Mouse (Mus musculus): ENCODE measurements around the gene Aak1. TPM values are rescaled to one million over a fixed set of nuclear protein-coding genes. Genes with fewer than 3 reads are reported as not detected.
"Not testable (repeated sequence)": the region's sequence is repeated elsewhere in the genome, so short reads cannot be mapped to it uniquely, and the experiment has no call there.

The Aak1 gene
- polyA plus RNA-seq, 1 experiment from 2014 or later, result 7.3 TPM

DNA sequence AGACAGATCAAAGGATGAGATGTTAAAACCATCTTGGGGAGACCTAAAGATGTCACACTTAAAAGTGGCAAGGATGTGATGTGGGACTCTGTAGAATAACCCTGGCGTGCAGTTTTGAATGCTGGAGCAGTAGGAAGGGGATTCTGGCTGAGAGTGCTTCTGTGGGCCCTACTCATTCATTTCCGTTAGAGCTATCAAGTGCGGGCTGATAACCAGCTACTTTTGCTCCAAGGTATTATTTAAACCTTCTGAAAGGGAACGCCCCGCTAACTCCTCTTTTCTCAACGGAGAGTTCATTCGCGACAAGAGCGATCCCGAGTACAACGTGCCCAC, 192.7 kb downstream of the Aak1 start:
- DNase-seq (ENCODE audit: low spot score) (no peak), ATAC-seq (replicated peaks; ENCODE audit: low FRiP score, low read depth) (no peak)
- Histone ChIP-seq H3K4me1 (replicated peaks; ENCODE audit: insufficient read depth, low read length) (peaks cover 7% of the 10 kb centered on the region; the same call in 1 of the 2 replicates), H3K9ac (ENCODE audit: low read depth, low read length) (peak overlapping the region; percentile 76), H3K4me2 (ENCODE audit: low read length) (peak overlapping the region; percentile 77), H3K4me3 (replicated peaks; ENCODE audit: low read depth, low read length) (peak overlapping the region; percentile 83), H3K9me3 (replicated peaks; ENCODE audit: low read length) (no peaks in the 10 kb centered on the region), H3K36me3 (ENCODE audit: insufficient read depth, low read length) (no peaks in the 10 kb centered on the region), H3K27ac (peak overlapping the region; percentile 97), H3K27me3 (ENCODE audit: insufficient read depth, low read length) (no peaks in the 10 kb centered on the region)
- WGBS, result under 1% methylated on average over 11 of the region's 11 CpGs
- no peak for TF ChIP-seq CTCF (IDR thresholded peaks at IDR 0.05; ENCODE audit: low read depth)

DNA sequence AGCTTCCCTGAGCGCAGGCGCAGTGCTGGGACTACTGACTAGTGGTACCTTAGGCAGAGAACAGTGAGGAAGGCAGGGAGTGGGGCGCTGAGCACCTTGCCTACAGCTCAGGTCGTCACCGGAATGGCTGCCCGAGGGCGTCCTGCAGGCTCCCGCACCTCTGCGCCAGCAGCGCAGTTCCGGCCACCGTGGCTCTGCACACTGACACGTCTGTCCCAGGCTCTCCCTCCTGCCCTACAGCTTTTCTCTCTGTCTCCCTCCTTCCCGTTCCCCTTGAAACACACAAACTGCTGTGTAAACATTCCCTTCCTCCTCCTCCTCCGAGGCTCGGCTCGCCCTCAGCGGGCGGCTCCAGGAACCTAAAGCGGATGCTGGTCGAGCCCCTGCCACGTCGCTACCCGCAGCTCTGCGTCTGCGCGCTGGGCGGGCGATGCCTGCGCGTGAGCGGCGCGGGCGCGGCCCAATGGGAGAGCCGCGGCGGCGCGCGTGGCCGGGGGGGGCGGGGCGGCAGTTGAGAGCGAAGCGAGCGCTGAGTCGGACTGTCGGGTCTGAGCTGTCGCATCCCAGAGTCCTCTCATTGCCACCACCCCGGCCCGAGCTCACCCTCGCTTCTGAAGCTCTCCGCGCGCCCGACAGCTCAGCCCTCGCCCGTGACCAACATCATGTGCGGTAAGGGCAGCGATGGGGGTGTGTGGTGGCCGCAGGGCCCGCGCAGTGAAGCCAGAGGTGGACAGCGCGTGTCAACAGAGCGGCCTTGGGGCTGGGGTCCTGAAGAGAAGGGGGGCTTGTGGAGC, 193.2 kb downstream of the Aak1 start, which contains the start of gene Gfpt1:
Gene Gfpt1, plus strand, starts transcription at position 510 of the 794 bp plus-strand sequence.
- Histone ChIP-seq H3K4me1 (replicated peaks; ENCODE audit: insufficient read depth, low read length) (peaks cover 7% of the 10 kb centered on the region; the same call in 1 of the 2 replicates), H3K9ac (ENCODE audit: low read depth, low read length) (peak within 1 kb of the TSS; percentile 76), H3K27ac (peak within 1 kb of the TSS; percentile 97), H3K4me3 (replicated peaks; ENCODE audit: low read depth, low read length) (peak within 1 kb of the TSS; percentile 83), H3K27me3 (ENCODE audit: insufficient read depth, low read length) (no peaks in the 10 kb centered on the region), H3K36me3 (ENCODE audit: insufficient read depth, low read length) (no peaks in the 10 kb centered on the region), H3K9me3 (replicated peaks; ENCODE audit: low read length) (no peaks in the 10 kb centered on the region), H3K4me2 (ENCODE audit: low read length) (peak within 1 kb of the TSS; percentile 77)
- TF ChIP-seq CTCF (IDR thresholded peaks at IDR 0.05; ENCODE audit: low read depth), result no peak; the same call in 1 of the 2 replicates
- WGBS, result under 1% methylated on average over 68 of the region's 68 CpGs
- peak; percentile 97 for ATAC-seq (replicated peaks; ENCODE audit: low FRiP score, low read depth)
- peak; percentile 97 for DNase-seq (ENCODE audit: low spot score)

DNA sequence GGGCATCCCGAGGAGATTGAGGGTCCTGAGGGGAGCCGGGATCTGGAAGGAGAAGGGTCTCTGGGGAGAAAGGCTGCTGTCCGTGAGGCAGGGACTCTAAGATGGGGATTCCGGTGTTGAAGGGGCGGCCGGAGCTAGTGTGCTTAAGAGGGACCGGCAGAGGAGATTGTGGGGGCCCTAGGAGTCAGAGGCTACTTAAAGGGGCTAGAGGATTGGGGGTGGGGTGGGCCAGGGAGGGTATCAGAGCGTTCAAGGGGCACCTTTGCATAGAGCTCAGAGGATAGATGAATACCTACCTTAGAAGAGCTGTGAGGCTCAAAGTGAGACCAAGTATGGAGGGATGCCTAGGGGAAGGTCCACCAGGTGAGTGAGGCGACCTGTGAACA, 193.8 kb downstream of the Aak1 start:
- no peaks in the 10 kb centered on the region for H3K36me3 ChIP-seq (ENCODE audit: insufficient read depth, low read length)
- peak overlapping the region; percentile 97 for H3K27ac ChIP-seq
- H3K9me3 ChIP-seq (replicated peaks; ENCODE audit: low read length), result no peaks in the 10 kb centered on the region
- DNase-seq (ENCODE audit: low spot score) (peak; percentile 49), ATAC-seq (replicated peaks; ENCODE audit: low FRiP score, low read depth) (peak; percentile 2; the same call in 1 of the 2 replicates)
- H3K4me2 ChIP-seq (ENCODE audit: low read length), result peak overlapping the region; percentile 77
- peak overlapping the region; percentile 83 for H3K4me3 ChIP-seq (replicated peaks; ENCODE audit: low read depth, low read length)
- no peaks in the 10 kb centered on the region for H3K27me3 ChIP-seq (ENCODE audit: insufficient read depth, low read length)
- peak overlapping the region; percentile 76 for H3K9ac ChIP-seq (ENCODE audit: low read depth, low read length)
- peaks cover 7% of the 10 kb centered on the region; the same call in 1 of the 2 replicates for H3K4me1 ChIP-seq (replicated peaks; ENCODE audit: insufficient read depth, low read length)
- TF ChIP-seq CTCF (IDR thresholded peaks at IDR 0.05; ENCODE audit: low read depth), result no peak
- 1% methylated on average over 9 of the region's 9 CpGs for whole genome bisulfite sequencing

DNA sequence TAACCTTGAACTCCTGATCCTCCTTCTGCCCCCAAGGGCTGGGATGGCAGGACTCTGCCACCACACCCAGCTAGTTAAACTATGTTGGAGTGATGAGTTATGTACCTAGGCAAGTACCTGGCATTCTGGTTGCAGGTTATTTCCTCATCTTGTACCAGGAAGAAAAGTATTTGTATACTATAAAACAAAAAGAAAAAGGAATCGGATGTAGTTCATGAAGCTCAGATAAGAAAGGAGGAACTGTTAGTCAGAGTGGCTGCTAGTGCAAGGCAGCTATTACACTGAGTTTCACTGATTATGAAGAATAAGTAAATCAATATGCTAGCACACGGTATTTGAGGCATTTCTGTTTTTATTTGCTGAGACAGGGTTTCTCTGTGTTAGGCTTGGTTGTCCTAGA, 195.6 kb downstream of the Aak1 start:
- WGBS, result 81% methylated on average over 2 of the region's 2 CpGs

DNA sequence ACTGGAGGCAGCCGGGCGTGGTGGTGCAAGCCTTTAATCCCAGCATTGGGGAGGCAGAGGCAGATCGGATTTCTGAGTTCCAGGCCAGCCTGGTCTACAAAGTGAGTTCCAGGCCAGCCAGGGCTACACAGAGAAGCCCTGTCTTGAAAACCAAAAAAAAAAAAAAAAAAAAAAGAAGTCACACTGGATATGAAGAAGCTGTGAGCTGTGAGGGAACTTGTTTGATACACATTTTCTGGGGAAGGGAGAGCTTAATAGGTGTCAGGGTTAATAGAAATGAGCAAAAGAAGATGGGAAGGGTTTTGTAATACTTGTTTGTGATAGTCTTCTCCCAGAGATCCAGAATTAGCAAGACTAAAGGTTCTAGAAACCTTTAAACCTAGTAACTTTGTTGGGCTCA, 196.2 kb downstream of the Aak1 start:
- no peak for TF ChIP-seq CTCF (IDR thresholded peaks at IDR 0.05; ENCODE audit: low read depth)
- Histone ChIP-seq H3K27me3 (ENCODE audit: insufficient read depth, low read length) (no peaks in the 10 kb centered on the region), H3K4me1 (replicated peaks; ENCODE audit: insufficient read depth, low read length) (peaks cover 7% of the 10 kb centered on the region; the same call in 1 of the 2 replicates), H3K9me3 (replicated peaks; ENCODE audit: low read length) (no peaks in the 10 kb centered on the region), H3K36me3 (ENCODE audit: insufficient read depth, low read length) (no peaks in the 10 kb centered on the region), H3K27ac (no peak overlapping the region), H3K9ac (ENCODE audit: low read depth, low read length) (no peak overlapping the region), H3K4me3 (replicated peaks; ENCODE audit: low read depth, low read length) (no peak overlapping the region), H3K4me2 (ENCODE audit: low read length) (no peak overlapping the region)
- ATAC-seq (replicated peaks; ENCODE audit: low FRiP score, low read depth) (no peak), DNase-seq (ENCODE audit: low spot score) (no peak)
- 82% methylated on average over 3 of the region's 3 CpGs for WGBS

More for the DNA sequence above, 195.6 kb downstream of the Aak1 start:
- H3K36me3 ChIP-seq (ENCODE audit: insufficient read depth, low read length), result no peaks in the 10 kb centered on the region
- TF ChIP-seq CTCF (IDR thresholded peaks at IDR 0.05; ENCODE audit: low read depth), result no peak
- H3K9ac ChIP-seq (ENCODE audit: low read depth, low read length), result no peak overlapping the region
- H3K4me2 ChIP-seq (ENCODE audit: low read length), result no peak overlapping the region
- H3K4me1 ChIP-seq (replicated peaks; ENCODE audit: insufficient read depth, low read length), result peaks cover 7% of the 10 kb centered on the region; the same call in 1 of the 2 replicates
- ATAC-seq (replicated peaks; ENCODE audit: low FRiP score, low read depth) (no peak), DNase-seq (ENCODE audit: low spot score) (no peak)
- H3K9me3 ChIP-seq (replicated peaks; ENCODE audit: low read length), result no peaks in the 10 kb centered on the region
- no peaks in the 10 kb centered on the region for H3K27me3 ChIP-seq (ENCODE audit: insufficient read depth, low read length)
- no peak overlapping the region for H3K4me3 ChIP-seq (replicated peaks; ENCODE audit: low read depth, low read length)
- H3K27ac ChIP-seq, result no peak overlapping the region

DNA sequence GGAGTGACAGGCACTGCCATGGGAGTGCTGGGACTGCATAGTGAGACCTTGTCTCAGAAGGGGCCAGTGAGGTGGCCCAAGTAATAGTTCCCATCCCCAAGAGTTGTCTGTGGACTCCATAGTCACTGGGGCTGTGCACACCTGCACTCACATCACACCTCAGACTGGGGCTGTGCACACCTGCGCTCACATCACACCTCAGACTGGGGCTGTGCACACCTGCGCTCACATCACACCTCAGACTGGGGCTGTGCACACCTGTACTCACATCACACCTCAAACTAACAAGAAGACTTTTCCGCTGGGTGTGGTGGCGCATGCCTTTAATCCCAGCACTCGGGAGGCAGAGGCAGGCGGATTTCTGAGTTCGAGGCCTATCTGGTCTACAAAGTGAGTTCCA, 199.4 kb downstream of the Aak1 start:
- not testable (repeated sequence) for H3K9ac ChIP-seq (ENCODE audit: low read depth, low read length); ATAC-seq (replicated peaks; ENCODE audit: low FRiP score, low read depth)
- 97% methylated on average over 7 of the region's 7 CpGs for WGBS

More for the DNA sequence above, 199.4 kb downstream of the Aak1 start:
- not testable (repeated sequence) for H3K4me2 ChIP-seq (ENCODE audit: low read length); H3K9me3 ChIP-seq (replicated peaks; ENCODE audit: low read length); H3K27me3 ChIP-seq (ENCODE audit: insufficient read depth, low read length); H3K27ac ChIP-seq; H3K4me1 ChIP-seq (replicated peaks; ENCODE audit: insufficient read depth, low read length); DNase-seq (ENCODE audit: low spot score); H3K4me3 ChIP-seq (replicated peaks; ENCODE audit: low read depth, low read length)
- peaks cover 19% of the 10 kb centered on the region; the same call in 1 of the 2 replicates for H3K36me3 ChIP-seq (ENCODE audit: insufficient read depth, low read length)

Data from kidney, postnatal 0 days (tissue).